Mouse (Mus musculus) ES-E14 (cell line): ENCODE data around the gene Hdac7. TPM values are rescaled to one million over a fixed set of nuclear protein-coding genes. Genes with fewer than 3 reads are reported as not detected.

ENCODE experiments used
- DNase-seq: peaks from one replicate; pipeline ENCODE4 v3.0.0-alpha.2; 2013; ENCODE audit warnings: low read depth, low spot score
- H3K27ac ChIP-seq: 2 replicates; pipeline ENCODE4 v1.5.1; 2012; ENCODE audit warnings: low read depth, mild to moderate bottlenecking, low read length, moderate library complexity, mixed read lengths; ENCODE audit not compliant: poor library complexity, insufficient read depth, severe bottlenecking
- H3K36me3 ChIP-seq: 2 replicates; pipeline ENCODE4 v1.6.1; 2012; ENCODE audit warnings: mild to moderate bottlenecking, low read length, moderate library complexity, mixed read lengths; ENCODE audit not compliant: control insufficient read depth, poor library complexity, insufficient read depth, severe bottlenecking
- H3K4me1 ChIP-seq, 2 experiments: fragments of 150-350 bp in 1 of 2; sonication (generic) in 1 of 2; 2 replicates each; pipeline ENCODE4 v1.6.1; 2012; ENCODE audit warnings: low read length in 2 of 2, mild to moderate bottlenecking in 1 of 2, mixed read lengths in 1 of 2; ENCODE audit not compliant: control insufficient read depth in 2 of 2, insufficient read depth in 2 of 2, poor library complexity in 1 of 2
- H3K4me3 ChIP-seq, 2 experiments: fragments of 150-350 bp in 1 of 2; sonication (generic) in 1 of 2; 2 replicates each; pipeline ENCODE4 v1.5.1; 2012; ENCODE audit warnings: low read length in 2 of 2, low read depth in 1 of 2, mild to moderate bottlenecking in 1 of 2, mixed read lengths in 1 of 2; ENCODE audit not compliant: insufficient read depth in 1 of 2, poor library complexity in 1 of 2, severe bottlenecking in 1 of 2
- H3K9ac ChIP-seq: 2 replicates; pipeline ENCODE4 v1.6.1; 2012; ENCODE audit warnings: low read depth, mild to moderate bottlenecking, low read length, mixed read lengths; ENCODE audit not compliant: poor library complexity, insufficient read depth, severe bottlenecking
- H3K9me3 ChIP-seq: fragments of 150-350 bp; sonication (generic); 2 replicates; pipeline ENCODE4 v1.6.1; 2012; ENCODE audit warnings: low read depth, mild to moderate bottlenecking, low read length; ENCODE audit not compliant: control insufficient read depth, insufficient read depth
- CHD2 ChIP-seq: IDR thresholded peaks from 2 replicates; pipeline ENCODE4 v1.6.1; 2014; ENCODE audit warnings: mild to moderate bottlenecking, low read depth, low read length, inconsistent platforms
- HCFC1 ChIP-seq: IDR thresholded peaks from 2 replicates; pipeline ENCODE4 v1.6.1; 2012; ENCODE audit warnings: low read length, inconsistent platforms, borderline replicate concordance; ENCODE audit not compliant: insufficient read depth
- MAFK ChIP-seq: IDR thresholded peaks from 2 replicates; pipeline ENCODE4 v1.6.1; 2014; ENCODE audit warnings: mild to moderate bottlenecking, low read depth, low read length, inconsistent platforms; ENCODE audit not compliant: insufficient read depth
- ZC3H11A ChIP-seq: IDR thresholded peaks from 2 replicates; pipeline ENCODE4 v1.6.1; 2012; ENCODE audit warnings: low read depth, mild to moderate bottlenecking, inconsistent platforms, low read length, borderline replicate concordance
- ZNF384 ChIP-seq: IDR thresholded peaks from 2 replicates; pipeline ENCODE4 v1.6.1; 2012; ENCODE audit warnings: low read depth, low read length, inconsistent platforms
- in situ Hi-C, 2 experiments: fragments of 600-800 bp; cut with MboI; formaldehyde crosslinking; loops; one replicate each; pipeline ENCODE4 v1.15.1; 2025; ENCODE audit warnings: low sequenced_read_pairs in 2 of 2, inconsistent platforms in 1 of 2; ENCODE audit not compliant: unreplicated experiment in 2 of 2
- total RNA-seq: library from RNA; depleted of rRNA; stranded (reverse); fragments of 300-350 nt; gene quantifications from 2 replicates; pipeline ENCODE4 v1.2.3, GENCODE M21; 2012

The Hdac7 gene
- total RNA-seq, 1 experiment = 7.4 TPM

DNA sequence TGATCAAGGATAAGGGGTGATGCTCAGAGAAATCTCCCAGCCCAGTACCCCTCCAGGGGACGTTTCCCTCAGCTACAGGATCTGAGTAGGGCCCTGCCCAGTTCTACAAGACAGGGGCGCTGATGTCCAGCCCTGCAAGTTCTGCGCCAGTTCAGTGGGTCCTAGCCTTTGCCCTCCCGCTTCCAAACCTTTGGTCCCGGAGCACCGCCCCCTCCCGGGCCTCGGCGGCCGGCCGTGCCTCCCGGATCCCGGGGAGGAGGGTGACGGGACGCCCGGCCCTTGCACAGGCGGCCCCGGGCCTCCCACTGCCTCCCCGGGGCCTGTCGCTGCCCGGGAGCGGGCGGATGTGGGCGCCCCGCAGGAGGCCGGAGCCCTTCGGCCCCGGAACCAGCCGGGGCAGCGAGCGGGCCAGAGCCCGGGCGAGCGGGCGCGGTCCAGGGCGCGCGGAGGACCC is 13.5 kb downstream of the Hdac7 start:
- in situ Hi-C loops = no loop called here
- peak overlapping the region; percentile 73 for H3K9ac ChIP-seq
- peak overlapping the region; percentile 56 to 90 for H3K4me3 ChIP-seq
- TF ChIP-seq ZNF384 (no peak), CHD2 (no peak), ZC3H11A (no peak), MAFK (no peak), HCFC1 (no peak)
- peaks cover 2 to 7% of the 10 kb centered on the region in 2 experiments; a peak in 2 of 4 replicates for H3K4me1 ChIP-seq
- no peak overlapping the region for H3K27ac ChIP-seq
- DNase-seq = no peak
- H3K36me3 ChIP-seq = no peaks in the 10 kb centered on the region
- no peaks in the 10 kb centered on the region for H3K9me3 ChIP-seq

DNA sequence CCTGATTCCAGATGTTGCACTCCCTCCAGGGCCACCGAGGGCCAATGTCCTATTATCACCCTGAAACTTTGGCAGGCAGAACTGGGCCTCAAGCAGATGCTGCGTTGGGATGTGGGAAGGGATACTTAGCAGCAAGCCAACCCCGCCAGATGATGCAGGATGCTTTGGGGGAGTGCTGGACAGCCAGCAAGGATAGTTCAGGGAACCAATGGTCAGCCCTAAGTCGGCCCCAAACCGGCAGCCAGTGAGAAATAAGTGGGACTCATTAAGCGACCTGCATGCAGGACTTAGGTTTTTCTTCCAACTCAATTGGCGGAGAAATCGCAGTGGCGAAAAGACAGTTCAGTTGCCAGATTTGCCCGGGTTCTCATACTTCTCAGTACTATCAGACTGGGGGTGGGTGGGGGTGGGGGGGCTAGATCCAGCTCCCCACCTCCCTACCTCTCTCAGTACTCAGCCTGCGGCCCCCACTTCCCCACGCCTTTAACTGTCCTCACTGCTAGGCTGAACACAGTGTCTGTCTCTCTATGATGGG is 14.0 kb downstream of the Hdac7 start:
- no peak overlapping the region for H3K27ac ChIP-seq
- peaks cover 2 to 7% of the 10 kb centered on the region in 2 experiments; a peak in 2 of 4 replicates for H3K4me1 ChIP-seq
- no peak for DNase-seq
- H3K9me3 ChIP-seq = no peaks in the 10 kb centered on the region
- H3K4me3 ChIP-seq = peak overlapping the region; percentile 56 to 90
- TF ChIP-seq ZC3H11A (no peak), ZNF384 (no peak)
- in situ Hi-C loops = no loop called here
- no peaks in the 10 kb centered on the region for H3K36me3 ChIP-seq
- H3K9ac ChIP-seq = no peak overlapping the region

DNA sequence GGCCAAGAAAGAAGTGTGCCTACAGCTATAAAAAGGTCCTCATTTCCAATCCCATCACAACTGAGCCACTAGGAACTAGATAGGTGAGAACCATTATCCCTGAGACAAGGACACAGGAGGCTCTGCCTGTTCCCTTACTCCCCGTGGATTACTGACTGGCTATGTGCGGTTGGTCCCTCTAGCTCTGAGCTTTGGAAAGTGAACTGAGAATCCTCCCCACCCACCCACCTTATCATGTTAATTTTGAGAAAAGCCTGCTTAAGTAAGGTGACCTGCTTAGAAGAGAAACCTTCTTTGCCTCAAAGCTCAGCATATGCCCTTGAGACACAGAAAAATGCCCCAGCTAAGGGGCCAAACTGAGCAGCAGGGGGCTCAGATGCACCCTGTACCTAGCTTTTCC is 14.9 kb downstream of the Hdac7 start:
- no peak overlapping the region for H3K27ac ChIP-seq
- no peaks in the 10 kb centered on the region for H3K9me3 ChIP-seq
- TF ChIP-seq MAFK (no peak), HCFC1 (no peak), CHD2 (no peak), ZC3H11A (no peak), ZNF384 (no peak)
- peaks cover 2 to 10% of the 10 kb centered on the region in 2 experiments; a peak in 2 of 4 replicates for H3K4me1 ChIP-seq
- in situ Hi-C loops = no loop called here
- H3K4me3 ChIP-seq = no peak overlapping the region
- no peak overlapping the region for H3K9ac ChIP-seq
- peak; percentile 43 for DNase-seq
- no peaks in the 10 kb centered on the region for H3K36me3 ChIP-seq

DNA sequence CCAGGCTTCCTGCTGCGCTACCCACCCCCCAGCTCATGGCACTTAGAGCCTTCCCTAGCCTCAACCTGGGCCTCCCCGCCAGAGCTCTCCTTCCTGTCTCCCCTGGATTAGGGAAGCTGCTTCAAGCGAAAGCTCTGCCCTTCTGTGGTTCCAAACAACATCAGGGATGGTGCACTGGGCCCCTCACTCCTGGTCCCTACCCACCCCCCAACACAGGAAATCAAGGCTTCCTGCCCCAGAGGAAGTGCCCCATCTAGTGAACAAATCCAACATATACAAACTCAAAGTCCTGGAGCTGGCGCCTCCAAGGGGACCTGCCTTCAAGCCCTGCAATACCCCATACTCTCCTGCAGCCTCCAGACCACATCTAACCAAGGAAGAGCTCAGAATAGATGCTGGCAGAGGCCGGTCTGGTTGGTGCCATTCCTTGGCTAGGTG is 15.4 kb downstream of the Hdac7 start:
- in situ Hi-C loops = no loop called here
- TF ChIP-seq ZNF384 (no peak), MAFK (no peak), CHD2 (no peak), ZC3H11A (no peak), HCFC1 (no peak)
- peaks cover 2 to 10% of the 10 kb centered on the region in 2 experiments; a peak in 2 of 4 replicates for H3K4me1 ChIP-seq
- H3K36me3 ChIP-seq = no peaks in the 10 kb centered on the region
- H3K9ac ChIP-seq = no peak overlapping the region
- H3K4me3 ChIP-seq = no peak overlapping the region
- no peak for DNase-seq
- no peak overlapping the region for H3K27ac ChIP-seq
- no peaks in the 10 kb centered on the region for H3K9me3 ChIP-seq
